Mouse (Mus musculus) forebrain, embryonic 15.5 days (tissue): ENCODE results near the gene Lrp6. TPM values are rescaled to one million over a fixed set of nuclear protein-coding genes. Genes with fewer than 3 reads are reported as not detected.
A peak's percentile ranks its signal among the peaks of the same experiment; 100 is the strongest.

Experiments used
- ATAC-seq: fragments of 200-750 bp; cut with Nextera tagmentation; replicated peaks from 2 replicates; pipeline ENCODE4 v1.8.0; 2017; ENCODE audit warnings: mild to moderate bottlenecking, moderate TSS enrichment, moderate library complexity
- H3K27ac ChIP-seq: fragments of 300-500 bp; sonication (generic); replicated peaks from 2 replicates; pipeline ENCODE4 v1.5.1; 2015; ENCODE audit warnings: mild to moderate bottlenecking, inconsistent platforms
- H3K27me3 ChIP-seq: fragments of 300-500 bp; sonication (generic); 2 replicates; pipeline ENCODE4 v1.6.1; 2015; ENCODE audit warnings: inconsistent platforms
- H3K36me3 ChIP-seq: fragments of 300-500 bp; sonication (generic); 2 replicates; pipeline ENCODE4 v1.6.1; 2015; ENCODE audit warnings: mild to moderate bottlenecking, inconsistent platforms
- H3K4me1 ChIP-seq: fragments of 300-500 bp; sonication (generic); 2 replicates; pipeline ENCODE4 v1.6.1; 2015; ENCODE audit warnings: inconsistent platforms
- H3K4me2 ChIP-seq: fragments of 300-500 bp; sonication (generic); replicated peaks from 2 replicates; pipeline ENCODE4 v1.6.1; 2015; ENCODE audit warnings: mild to moderate bottlenecking, inconsistent platforms
- H3K4me3 ChIP-seq: fragments of 300-500 bp; sonication (generic); 2 replicates; pipeline ENCODE4 v1.5.1; 2015; ENCODE audit warnings: mild to moderate bottlenecking, inconsistent platforms
- H3K9ac ChIP-seq: fragments of 300-500 bp; sonication (generic); replicated peaks from 2 replicates; pipeline ENCODE4 v1.6.1; 2015; ENCODE audit warnings: mild to moderate bottlenecking, inconsistent platforms
- H3K9me3 ChIP-seq: fragments of 300-500 bp; sonication (generic); 2 replicates; pipeline ENCODE4 v1.6.1; 2016; ENCODE audit warnings: inconsistent platforms
- WGBS: fragments of 180-500 bp; shearing (Covaris S2); methylation state at CpG from one replicate; pipeline ENCODE4 v1.1.7; 2015; ENCODE audit warnings: mixed read lengths; 5-methylcytosine and 5-hydroxymethylcytosine counted together
- polyA plus RNA-seq: library from polyadenylated mRNA; unstranded; fragments of >200 nt; fragmentation: Nextera tagmentation; extraction: Ambion mirVana; gene quantifications from 2 replicates; pipeline ENCODE4 v1.2.1, GENCODE M21; 2015

Gene Lrp6
- polyA plus RNA-seq, 1 experiment from 2014 or later: 23.2 TPM

DNA sequence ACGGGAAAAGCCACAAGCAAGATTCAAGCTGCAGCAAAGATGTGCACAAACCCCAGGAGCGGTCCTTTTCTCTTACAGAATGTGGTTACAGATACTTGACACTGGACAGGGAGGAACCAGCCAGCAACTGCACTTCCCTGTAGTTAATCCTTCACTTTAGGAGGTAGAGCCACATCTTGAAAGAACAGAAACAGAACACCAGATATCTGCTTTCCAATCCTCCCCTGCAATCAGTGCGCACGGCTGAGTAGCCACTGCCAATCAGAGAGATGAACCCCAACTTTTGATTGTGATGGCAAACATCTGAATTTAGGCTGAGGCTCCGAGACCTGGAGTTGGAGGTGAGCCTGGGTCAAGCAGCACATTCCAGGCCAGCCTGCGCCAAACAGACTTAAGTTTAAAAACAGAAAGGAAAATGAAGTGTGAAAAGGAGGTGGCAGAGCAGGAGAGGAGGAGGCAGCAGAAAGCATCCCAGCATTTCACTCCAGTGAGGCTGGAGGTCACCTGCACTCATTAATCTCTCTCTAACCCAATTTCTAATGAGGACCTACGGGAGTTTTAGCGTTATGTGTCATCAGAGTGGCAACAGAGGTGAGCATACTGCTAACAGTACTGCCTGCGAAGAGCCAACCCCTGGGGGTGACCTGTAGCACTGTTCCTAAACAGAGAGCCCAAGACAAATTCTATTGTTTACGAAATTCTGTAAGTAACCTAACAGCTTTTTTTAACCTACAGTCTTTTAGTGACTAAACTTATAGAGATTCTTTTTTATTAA lies 39.8 kb downstream of the Lrp6 start:
- Histone ChIP-seq H3K4me3 (no peak overlapping the region), H3K36me3 (no peaks in the 10 kb centered on the region), H3K9me3 (no peaks in the 10 kb centered on the region), H3K9ac (no peak overlapping the region), H3K27me3 (no peaks in the 10 kb centered on the region), H3K27ac (no peak overlapping the region), H3K4me2 (no peak overlapping the region), H3K4me1 (peaks cover 11% of the 10 kb centered on the region)
- no peak for ATAC-seq
- WGBS: 72% methylated on average over 10 of the region's 10 CpGs

- Histone ChIP-seq H3K4me1 (peaks cover 16% of the 10 kb centered on the region), H3K9me3 (no peaks in the 10 kb centered on the region), H3K27me3 (no peaks in the 10 kb centered on the region), H3K36me3 (no peaks in the 10 kb centered on the region), H3K4me2 (no peak overlapping the region), H3K4me3 (no peak overlapping the region), H3K27ac (no peak overlapping the region), H3K9ac (no peak overlapping the region)
- ATAC-seq: no peak
- WGBS: 86% methylated on average over 5 of the region's 5 CpGs
Measured at GRCm38 (mm10) chr6:134526275-134526674, 40.5 kb downstream of the Lrp6 start.

DNA sequence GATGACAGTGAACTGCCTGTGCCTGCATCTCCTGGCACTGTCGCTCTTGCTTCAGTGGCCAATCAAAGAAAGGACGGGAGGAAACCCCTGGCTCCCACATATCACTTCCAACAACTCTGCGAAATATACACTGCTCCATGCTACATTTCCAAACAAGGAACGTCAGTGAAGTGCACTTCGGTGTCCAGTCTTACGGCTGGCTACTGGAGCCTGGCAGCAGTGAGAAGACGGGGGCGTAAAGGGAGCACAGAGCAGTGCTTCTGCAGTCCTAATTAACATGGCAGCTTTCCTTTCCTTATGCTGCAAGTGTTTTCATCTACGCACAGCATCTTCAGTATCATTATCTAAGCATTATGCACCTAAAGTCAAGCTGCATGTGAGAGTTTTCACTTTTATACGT lies 45.4 kb downstream of the Lrp6 start:
- Histone ChIP-seq H3K4me1 (peaks cover 8% of the 10 kb centered on the region), H3K9me3 (no peaks in the 10 kb centered on the region), H3K9ac (no peak overlapping the region), H3K36me3 (0 out of 2 replicates have a peak, but pooled peaks cover 3% of the 10 kb centered on the region), H3K27me3 (no peaks in the 10 kb centered on the region), H3K27ac (0 out of 2 replicates have a peak overlapping the region, but pooled peaks have one; percentile 1), H3K4me3 (no peak overlapping the region), H3K4me2 (no peak overlapping the region)
- ATAC-seq: no peak
- 71% methylated on average over 10 of the region's 10 CpGs for WGBS

DNA sequence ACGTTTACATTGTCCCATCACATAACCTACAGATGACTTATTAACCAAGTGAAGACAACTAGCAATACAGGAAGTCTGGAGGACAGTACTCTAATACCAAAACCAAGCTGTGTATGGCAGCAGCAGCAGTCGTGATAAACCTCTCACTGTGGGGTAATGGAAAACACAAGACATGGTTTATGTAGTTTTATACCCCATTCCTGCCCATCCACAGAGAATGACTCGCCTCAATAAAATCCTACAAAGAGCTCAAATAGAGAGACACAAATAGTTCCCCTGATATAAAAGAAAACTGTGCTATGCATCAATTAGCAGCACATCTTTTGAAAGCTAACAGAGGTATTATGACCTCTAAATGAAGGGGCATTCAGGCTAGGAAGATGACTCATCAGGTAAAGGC lies 45.9 kb downstream of the Lrp6 start:
- 0 out of 2 replicates have a peak, but pooled peaks cover 3% of the 10 kb centered on the region for H3K36me3 ChIP-seq
- WGBS: 62% methylated on average over 3 of the region's 3 CpGs
- no peak overlapping the region for H3K4me3 ChIP-seq
- H3K27ac ChIP-seq: no peak overlapping the region
- peaks cover 10% of the 10 kb centered on the region for H3K4me1 ChIP-seq
- no peak overlapping the region for H3K4me2 ChIP-seq
- H3K27me3 ChIP-seq: no peaks in the 10 kb centered on the region
- no peak overlapping the region for H3K9ac ChIP-seq
- no peak for ATAC-seq
- no peaks in the 10 kb centered on the region for H3K9me3 ChIP-seq

- Histone ChIP-seq H3K4me1 (peaks cover 25% of the 10 kb centered on the region), H3K36me3 (0 out of 2 replicates have a peak, but pooled peaks cover 3% of the 10 kb centered on the region), H3K27me3 (no peaks in the 10 kb centered on the region), H3K27ac (no peak overlapping the region), H3K4me2 (no peak overlapping the region), H3K9ac (no peak overlapping the region), H3K9me3 (no peaks in the 10 kb centered on the region), H3K4me3 (no peak overlapping the region)
- no peak for ATAC-seq
- 88% methylated on average over 5 of the region's 5 CpGs for WGBS
Measured at GRCm38 (mm10) chr6:134518450-134518849, 48.3 kb downstream of the Lrp6 start.

DNA sequence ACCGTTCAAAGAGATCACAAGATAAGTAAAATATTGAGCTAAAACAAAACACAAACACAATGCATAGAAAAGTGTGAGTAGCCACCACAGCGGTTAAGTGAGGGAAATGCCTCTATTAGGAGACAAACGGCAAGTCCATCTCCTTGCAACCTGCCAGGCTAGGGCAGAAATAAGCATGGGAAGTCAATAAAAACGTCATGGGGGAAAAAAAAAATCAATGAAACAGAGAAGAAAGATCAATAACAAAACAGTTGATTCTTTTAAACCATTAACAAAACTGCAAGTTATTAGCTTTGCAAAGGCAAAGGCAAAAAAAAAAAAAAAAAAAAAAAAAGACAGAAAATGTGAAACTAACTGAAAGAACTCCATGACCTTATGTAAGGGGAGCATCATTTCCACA lies 49.6 kb downstream of the Lrp6 start:
- no peak overlapping the region for H3K9ac ChIP-seq
- no peak overlapping the region for H3K4me2 ChIP-seq
- no peaks in the 10 kb centered on the region for H3K27me3 ChIP-seq
- no peak for ATAC-seq
- no peak overlapping the region for H3K27ac ChIP-seq
- H3K4me3 ChIP-seq: no peak overlapping the region
- 81% methylated on average over 4 of the region's 4 CpGs for WGBS
- H3K9me3 ChIP-seq: no peaks in the 10 kb centered on the region
- 0 out of 2 replicates have a peak, but pooled peaks cover 3% of the 10 kb centered on the region for H3K36me3 ChIP-seq
- peaks cover 35% of the 10 kb centered on the region for H3K4me1 ChIP-seq

DNA sequence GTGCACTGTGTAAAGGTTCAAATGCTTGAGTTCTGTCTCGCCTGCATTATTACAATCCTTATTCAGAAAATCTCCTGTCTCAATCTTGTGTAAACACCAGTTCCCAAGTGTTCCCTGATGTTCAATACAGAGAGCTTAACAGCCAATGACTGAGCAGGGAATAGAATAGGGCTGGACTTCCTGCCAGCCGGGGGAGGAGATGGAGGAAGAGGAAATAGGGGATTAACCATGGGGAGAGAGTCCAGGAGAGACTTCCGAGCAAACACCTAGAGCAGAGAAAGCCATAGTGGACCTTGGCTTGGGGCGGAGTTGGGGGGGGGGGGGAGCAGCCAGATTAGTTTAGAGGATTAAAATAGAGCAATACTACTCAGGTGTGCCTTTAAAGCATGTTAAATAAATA lies 51.3 kb downstream of the Lrp6 start:
- H3K36me3 ChIP-seq: 0 out of 2 replicates have a peak, but pooled peaks cover 3% of the 10 kb centered on the region
- 47% methylated on average over 4 of the region's 4 CpGs for WGBS
- no peaks in the 10 kb centered on the region for H3K9me3 ChIP-seq
- no peak overlapping the region for H3K4me2 ChIP-seq
- H3K27ac ChIP-seq: no peak overlapping the region
- H3K27me3 ChIP-seq: no peaks in the 10 kb centered on the region
- no peak; the same call in 1 of the 2 replicates for ATAC-seq
- H3K4me3 ChIP-seq: no peak overlapping the region
- peaks cover 43% of the 10 kb centered on the region for H3K4me1 ChIP-seq
- no peak overlapping the region for H3K9ac ChIP-seq

GRCm38 (mm10) chr6:134513896-134514510 lies 52.8 kb downstream of the Lrp6 start:
- Histone ChIP-seq H3K27me3 (no peaks in the 10 kb centered on the region), H3K4me3 (no peak overlapping the region), H3K9me3 (no peaks in the 10 kb centered on the region), H3K4me2 (no peak overlapping the region), H3K9ac (no peak overlapping the region), H3K36me3 (no peaks in the 10 kb centered on the region), H3K4me1 (peaks cover 45% of the 10 kb centered on the region), H3K27ac (peak overlapping the region; percentile 25; the same call in 1 of the 2 replicates)
- 92% methylated on average over 3 of the region's 3 CpGs for WGBS
- no peak for ATAC-seq

DNA sequence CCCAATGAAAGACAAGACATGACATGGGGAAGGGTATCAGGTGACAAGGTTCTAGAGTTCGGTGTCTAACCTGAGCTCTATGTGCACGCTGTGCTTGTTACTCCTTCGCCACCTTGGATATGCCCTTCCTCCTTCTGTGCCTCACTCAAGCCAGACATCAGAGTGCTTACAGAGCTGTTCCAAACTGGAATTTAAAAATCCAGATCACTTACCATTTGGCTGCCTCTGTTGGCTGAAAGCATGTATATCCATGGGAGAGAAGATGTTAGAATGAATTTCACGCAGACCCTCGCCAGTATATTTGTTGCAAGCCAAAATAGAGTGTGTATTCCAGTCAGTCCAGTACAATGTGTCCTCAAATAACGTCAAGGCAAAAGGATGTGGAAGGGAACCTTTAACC lies 53.8 kb downstream of the Lrp6 start:
- Histone ChIP-seq H3K27me3 (no peaks in the 10 kb centered on the region), H3K4me1 (peaks cover 45% of the 10 kb centered on the region), H3K4me3 (no peak overlapping the region), H3K36me3 (no peaks in the 10 kb centered on the region), H3K4me2 (no peak overlapping the region), H3K27ac (peak overlapping the region; percentile 50), H3K9me3 (no peaks in the 10 kb centered on the region), H3K9ac (no peak overlapping the region)
- ATAC-seq: peak; percentile 71
- 61% methylated on average over 6 of the region's 6 CpGs for WGBS

DNA sequence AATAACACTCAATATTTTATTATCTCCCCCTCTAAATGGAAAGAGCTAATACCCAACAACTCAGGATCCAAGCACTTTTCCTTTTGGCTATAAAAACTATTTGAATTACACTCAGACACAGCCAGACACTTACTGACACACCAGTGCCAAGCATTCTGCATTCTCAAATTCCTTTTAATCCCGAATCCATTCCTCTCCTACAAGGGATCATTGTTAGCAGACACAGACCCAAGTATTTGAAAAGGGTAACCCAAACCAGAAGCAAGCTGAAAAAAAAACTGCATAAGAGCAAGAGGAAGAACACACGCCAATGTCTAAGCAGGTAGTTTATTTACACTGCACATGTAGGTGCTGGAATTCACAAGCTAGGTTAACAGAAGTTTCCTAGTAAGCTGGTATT lies 54.3 kb downstream of the Lrp6 start:
- H3K27ac ChIP-seq: peak overlapping the region; percentile 50; the same call in 1 of the 2 replicates
- H3K36me3 ChIP-seq: peaks cover under 1% of the 10 kb centered on the region; the same call in 1 of the 2 replicates
- H3K9ac ChIP-seq: no peak overlapping the region
- H3K4me1 ChIP-seq: peaks cover 43% of the 10 kb centered on the region
- H3K4me2 ChIP-seq: no peak overlapping the region
- ATAC-seq: no peak
- WGBS: 46% methylated on average over 2 of the region's 2 CpGs
- H3K27me3 ChIP-seq: no peaks in the 10 kb centered on the region
- H3K9me3 ChIP-seq: no peaks in the 10 kb centered on the region
- no peak overlapping the region for H3K4me3 ChIP-seq

GRCm38 (mm10) chr6:134511118-134511517 lies 55.6 kb downstream of the Lrp6 start:
- no peak for ATAC-seq
- peaks cover 10% of the 10 kb centered on the region for H3K36me3 ChIP-seq

GRCm38 (mm10) chr6:134510280-134510679 lies 56.5 kb downstream of the Lrp6 start:
- no peaks in the 10 kb centered on the region for H3K9me3 ChIP-seq
- H3K36me3 ChIP-seq: peaks cover 15% of the 10 kb centered on the region
- H3K9ac ChIP-seq: no peak overlapping the region
- WGBS: 72% methylated on average over 2 of the region's 2 CpGs
- peaks cover 35% of the 10 kb centered on the region for H3K4me1 ChIP-seq
- H3K27ac ChIP-seq: no peak overlapping the region
- ATAC-seq: no peak
- no peaks in the 10 kb centered on the region for H3K27me3 ChIP-seq
- no peak overlapping the region for H3K4me3 ChIP-seq
- H3K4me2 ChIP-seq: no peak overlapping the region

More at GRCm38 (mm10) chr6:134511118-134511517, 55.6 kb downstream of the Lrp6 start:
- H3K4me3 ChIP-seq: no peak overlapping the region
- peaks cover 42% of the 10 kb centered on the region for H3K4me1 ChIP-seq
- no peak overlapping the region for H3K4me2 ChIP-seq
- no peaks in the 10 kb centered on the region for H3K27me3 ChIP-seq
- no peak overlapping the region for H3K27ac ChIP-seq
- no peaks in the 10 kb centered on the region for H3K9me3 ChIP-seq
- no peak overlapping the region for H3K9ac ChIP-seq
